Mouse (Mus musculus): Measurements from ENCODE around the gene Arl9. TPM values are rescaled to one million over a fixed set of nuclear protein-coding genes. Genes with fewer than 3 reads are reported as not detected.
"Not testable (repeated sequence)": the region's sequence is repeated elsewhere in the genome, so short reads cannot be mapped to it uniquely, and the experiment has no call there.

Arl9 gene
- polyA plus RNA-seq (2012; ENCODE audit: insufficient read depth, insufficient read length, missing spikeins): not detected in 2 replicates

- Histone ChIP-seq H3K4me1 (ENCODE audit: control insufficient read depth, insufficient read depth, insufficient read length, low read length) (no peaks in the 10 kb centered on the region), H3K27ac (replicated peaks; ENCODE audit: low read depth, low read length) (no peak within 1 kb of the TSS), H3K4me3 (ENCODE audit: insufficient read depth, low read depth, low read length) (no peak within 1 kb of the TSS)
Measured at GRCm38 (mm10) chr5:77004051-77004821, at the start of gene Arl9. Arl9 (plus strand) TSS chr5:77004055.

- Histone ChIP-seq H3K4me3 (ENCODE audit: insufficient read depth, low read depth, low read length) (no peak overlapping the region), H3K27ac (replicated peaks; ENCODE audit: low read depth, low read length) (no peak overlapping the region), H3K4me1 (ENCODE audit: control insufficient read depth, insufficient read depth, insufficient read length, low read length) (peaks cover 8% of the 10 kb centered on the region; the same call in 1 of the 2 replicates)
Measured at GRCm38 (mm10) chr5:76954271-76954900, 49.5 kb upstream of the Arl9 start.

GRCm38 (mm10) chr5:76955474-76955873, 48.4 kb upstream of the Arl9 start:
- peaks cover 6% of the 10 kb centered on the region; the same call in 1 of the 2 replicates for H3K4me1 ChIP-seq (ENCODE audit: control insufficient read depth, insufficient read depth, insufficient read length, low read length)
- no peak overlapping the region for H3K4me3 ChIP-seq (ENCODE audit: insufficient read depth, low read depth, low read length)
- no peak overlapping the region for H3K27ac ChIP-seq (replicated peaks; ENCODE audit: low read depth, low read length)

GRCm38 (mm10) chr5:76957954-76958353, 45.9 kb upstream of the Arl9 start:
- Histone ChIP-seq H3K27ac (replicated peaks; ENCODE audit: low read depth, low read length) (no peak overlapping the region), H3K4me1 (ENCODE audit: control insufficient read depth, insufficient read depth, insufficient read length, low read length) (peaks cover 6% of the 10 kb centered on the region; the same call in 1 of the 2 replicates), H3K4me3 (ENCODE audit: insufficient read depth, low read depth, low read length) (no peak overlapping the region)

- H3K4me3 ChIP-seq (ENCODE audit: insufficient read depth, low read depth, low read length): no peak overlapping the region
- H3K27ac ChIP-seq (replicated peaks; ENCODE audit: low read depth, low read length): no peak overlapping the region
- H3K4me1 ChIP-seq (ENCODE audit: control insufficient read depth, insufficient read depth, insufficient read length, low read length): peaks cover 2% of the 10 kb centered on the region; the same call in 1 of the 2 replicates
Measured at GRCm38 (mm10) chr5:76959587-76959986, 44.3 kb upstream of the Arl9 start.

DNA sequence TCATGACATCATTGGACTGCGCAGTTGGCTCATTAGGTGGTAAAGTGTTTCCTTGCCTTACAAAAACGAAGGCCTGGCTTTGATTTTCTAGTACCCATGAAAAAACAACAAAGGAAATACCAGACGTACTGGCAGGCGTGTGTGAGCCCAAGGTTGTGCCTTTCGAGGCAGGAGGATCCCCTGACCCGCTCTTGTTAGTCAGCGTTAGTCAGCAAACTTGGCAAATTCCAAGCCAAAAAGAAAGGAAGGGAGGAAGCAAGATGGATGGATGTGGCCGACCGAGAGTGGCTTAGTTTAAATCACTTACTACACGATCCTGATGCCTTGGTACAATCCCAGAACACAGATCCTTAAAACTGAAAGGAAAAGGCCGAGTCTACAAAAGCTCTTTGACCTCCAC, 41.3 kb upstream of the Arl9 start:
- Histone ChIP-seq H3K27ac (replicated peaks; ENCODE audit: low read depth, low read length) (no peak overlapping the region), H3K4me1 (ENCODE audit: control insufficient read depth, insufficient read depth, insufficient read length, low read length) (no peaks in the 10 kb centered on the region), H3K4me3 (ENCODE audit: insufficient read depth, low read depth, low read length) (no peak overlapping the region)

GRCm38 (mm10) chr5:76964651-76965050, 39.2 kb upstream of the Arl9 start:
- no peak overlapping the region for H3K27ac ChIP-seq (replicated peaks; ENCODE audit: low read depth, low read length)
- no peak overlapping the region for H3K4me3 ChIP-seq (ENCODE audit: insufficient read depth, low read depth, low read length)
- H3K4me1 ChIP-seq (ENCODE audit: control insufficient read depth, insufficient read depth, insufficient read length, low read length): no peaks in the 10 kb centered on the region

DNA sequence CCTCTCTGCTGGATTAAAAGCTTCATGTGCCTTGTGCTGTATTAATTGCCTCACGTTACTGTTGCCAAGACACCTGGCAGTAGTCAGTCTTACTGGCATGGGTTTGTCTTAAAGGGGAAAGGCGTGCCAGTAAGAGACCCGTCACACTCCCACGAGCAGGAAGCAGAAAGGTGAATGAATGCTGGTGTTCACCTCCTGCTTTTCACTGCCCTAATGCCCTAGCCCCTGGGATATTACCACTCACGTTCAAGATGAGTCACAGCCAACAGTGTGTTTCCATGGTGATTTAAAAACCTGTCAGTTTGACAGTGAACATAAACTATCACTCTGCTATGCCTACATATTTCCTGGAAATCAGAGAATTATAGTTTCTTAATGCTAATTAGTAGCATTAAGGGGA, 34.6 kb upstream of the Arl9 start:
- Histone ChIP-seq H3K4me1 (ENCODE audit: control insufficient read depth, insufficient read depth, insufficient read length, low read length) (no peaks in the 10 kb centered on the region), H3K27ac (replicated peaks; ENCODE audit: low read depth, low read length) (no peak overlapping the region), H3K4me3 (ENCODE audit: insufficient read depth, low read depth, low read length) (no peak overlapping the region)

GRCm38 (mm10) chr5:76971115-76971514, 32.7 kb upstream of the Arl9 start:
- H3K4me3 ChIP-seq (ENCODE audit: insufficient read depth, low read depth, low read length); H3K27ac ChIP-seq (replicated peaks; ENCODE audit: low read depth, low read length); H3K4me1 ChIP-seq (ENCODE audit: control insufficient read depth, insufficient read depth, insufficient read length, low read length): not testable (repeated sequence)

GRCm38 (mm10) chr5:76973488-76973887, 30.4 kb upstream of the Arl9 start:
- H3K27ac ChIP-seq (replicated peaks; ENCODE audit: low read depth, low read length): no peak overlapping the region

DNA sequence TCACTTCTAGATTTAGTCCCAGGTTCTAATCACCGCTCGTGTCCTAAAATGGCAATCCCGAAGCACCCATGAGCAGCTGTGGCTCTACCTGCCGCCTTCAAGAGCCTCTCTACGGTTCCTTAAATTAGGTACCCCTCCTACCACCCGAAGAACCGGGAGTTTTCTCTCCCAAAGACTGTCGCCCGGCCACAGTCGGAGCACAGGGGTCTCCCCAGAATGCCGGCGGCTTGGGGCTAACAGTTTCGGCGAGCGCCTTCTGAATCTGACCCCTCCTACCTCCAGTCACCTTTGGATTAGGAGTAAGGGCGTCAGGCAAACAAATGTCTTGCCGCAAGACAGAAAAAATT, 29.7 kb upstream of the Arl9 start:
- no peaks in the 10 kb centered on the region; the same call in 1 of the 2 replicates for H3K4me1 ChIP-seq (ENCODE audit: control insufficient read depth, insufficient read depth, insufficient read length, low read length)
- peak overlapping the region; percentile 98 for H3K4me3 ChIP-seq (ENCODE audit: insufficient read depth, low read depth, low read length)
- H3K27ac ChIP-seq (replicated peaks; ENCODE audit: low read depth, low read length): no peak overlapping the region; the same call in 1 of the 2 replicates

More at GRCm38 (mm10) chr5:76973488-76973887, 30.4 kb upstream of the Arl9 start:
- no peaks in the 10 kb centered on the region; the same call in 1 of the 2 replicates for H3K4me1 ChIP-seq (ENCODE audit: control insufficient read depth, insufficient read depth, insufficient read length, low read length)
- H3K4me3 ChIP-seq (ENCODE audit: insufficient read depth, low read depth, low read length): no peak overlapping the region

- Histone ChIP-seq H3K27ac (replicated peaks; ENCODE audit: low read depth, low read length) (peak within 1 kb of the TSS; percentile 97), H3K4me3 (ENCODE audit: insufficient read depth, low read depth, low read length) (peak within 1 kb of the TSS; percentile 98), H3K4me1 (ENCODE audit: control insufficient read depth, insufficient read depth, insufficient read length, low read length) (no peaks in the 10 kb centered on the region; the same call in 1 of the 2 replicates)
Measured at GRCm38 (mm10) chr5:76974554-76975285, 29.1 kb upstream of the Arl9 start, which contains the start of gene Srp72. Srp72 (plus strand) TSS chr5:76974683.

DNA sequence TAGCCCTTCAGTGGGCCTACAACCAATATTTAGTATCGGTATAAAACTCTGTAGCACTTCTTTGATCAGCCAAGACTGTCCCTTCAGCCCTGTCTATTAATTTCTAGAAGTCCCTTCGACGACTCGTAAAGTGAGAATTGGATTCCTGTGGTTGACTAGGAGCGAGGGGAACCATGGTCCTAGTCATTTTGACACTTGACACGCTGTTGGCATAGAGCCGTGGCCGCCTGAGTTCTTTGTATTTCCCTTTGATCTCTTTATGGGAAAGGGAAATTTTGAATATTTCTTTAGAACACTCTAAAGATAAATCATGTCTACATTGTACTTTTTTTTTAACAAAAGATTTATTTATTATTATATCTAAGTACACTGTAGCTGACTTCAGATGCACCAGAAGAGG, 28.1 kb upstream of the Arl9 start:
- H3K27ac ChIP-seq (replicated peaks; ENCODE audit: low read depth, low read length): no peak overlapping the region

GRCm38 (mm10) chr5:76984015-76984414, 19.8 kb upstream of the Arl9 start:
- Histone ChIP-seq H3K4me1 (ENCODE audit: control insufficient read depth, insufficient read depth, insufficient read length, low read length) (no peaks in the 10 kb centered on the region), H3K27ac (replicated peaks; ENCODE audit: low read depth, low read length) (no peak overlapping the region), H3K4me3 (ENCODE audit: insufficient read depth, low read depth, low read length) (no peak overlapping the region)

More for the DNA sequence above, 28.1 kb upstream of the Arl9 start:
- Histone ChIP-seq H3K4me3 (ENCODE audit: insufficient read depth, low read depth, low read length) (peak overlapping the region; percentile 23), H3K4me1 (ENCODE audit: control insufficient read depth, insufficient read depth, insufficient read length, low read length) (no peaks in the 10 kb centered on the region; the same call in 1 of the 2 replicates)

DNA sequence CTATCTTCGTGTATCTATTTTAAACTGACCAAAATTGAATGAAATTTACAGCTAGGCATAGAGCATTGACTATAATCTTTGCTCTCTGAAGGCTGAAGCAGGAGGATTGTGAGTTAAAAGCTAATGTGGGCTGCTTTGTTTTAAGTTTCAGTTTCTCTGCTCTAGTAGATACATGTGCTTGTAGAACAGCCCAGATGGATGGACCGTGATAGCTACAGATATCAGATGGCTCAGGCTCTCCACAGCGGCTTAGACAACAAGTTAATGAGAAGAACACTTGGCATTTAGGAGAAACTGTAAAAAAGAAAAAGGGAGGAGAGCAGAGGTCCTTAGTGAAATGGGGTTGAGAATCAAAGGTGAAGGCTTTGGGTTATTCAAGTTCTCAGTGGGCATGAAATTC, 13.1 kb upstream of the Arl9 start:
- Histone ChIP-seq H3K4me1 (ENCODE audit: control insufficient read depth, insufficient read depth, insufficient read length, low read length) (no peaks in the 10 kb centered on the region), H3K4me3 (ENCODE audit: insufficient read depth, low read depth, low read length) (no peak overlapping the region), H3K27ac (replicated peaks; ENCODE audit: low read depth, low read length) (no peak overlapping the region)
